Mouse (Mus musculus) cerebellum, postnatal 36 days (tissue): ENCODE measurements at regions not wholly inside any gene's neighbourhood (a gene's known extent, or its start where the extent isn't known, plus 50 kb on each side); places are given as distances from the start of the nearest gene placed in this dataset.
A peak's percentile ranks its signal among the peaks of the same experiment; 100 is the strongest.

Experiments
- DNase-seq, 2 experiments: peaks; one replicate each; pipeline ENCODE4 v3.0.0; 2021 to 2022; ENCODE audit warnings: mixed read lengths in 2 of 2

GRCm38 (mm10) chr6:53765302-53765701, 55.3 kb downstream of the Tril start:
- DNase-seq: no peak

- DNase-seq: no peak
Observed at GRCm38 (mm10) chr6:53762586-53762985, 58.0 kb downstream of the Tril start.

GRCm38 (mm10) chr6:53760651-53761058, 60.0 kb downstream of the Tril start:
- peak in 1 of 2 experiments; percentile 6 for DNase-seq

GRCm38 (mm10) chr6:53759686-53760306, 60.8 kb downstream of the Tril start:
- DNase-seq: no peak

GRCm38 (mm10) chr6:53754366-53754765, 66.3 kb downstream of the Tril start:
- DNase-seq: no peak

- DNase-seq: no peak
Observed at GRCm38 (mm10) chr6:53750539-53750938, 70.1 kb downstream of the Tril start.
